Mouse (Mus musculus): ENCODE results near the gene Sim2. TPM values are rescaled to one million over a fixed set of nuclear protein-coding genes. Genes with fewer than 3 reads are reported as not detected.

Sim2 gene
- total RNA-seq, 2 experiments from 2014 or later, result 15.0 to 17.9 TPM

GRCm38 (mm10) chr16:94081596-94081995 lies 3.1 kb upstream of the Sim2 start:
- Histone ChIP-seq H3K4me3 (no peak overlapping the region), H3K27ac (no peak overlapping the region)
- TF ChIP-seq CTCF (IDR thresholded peaks at IDR 0.05), result no peak
- intact Hi-C loops (cut with DNase I), result no loop called here
- no peak for DNase-seq

DNA sequence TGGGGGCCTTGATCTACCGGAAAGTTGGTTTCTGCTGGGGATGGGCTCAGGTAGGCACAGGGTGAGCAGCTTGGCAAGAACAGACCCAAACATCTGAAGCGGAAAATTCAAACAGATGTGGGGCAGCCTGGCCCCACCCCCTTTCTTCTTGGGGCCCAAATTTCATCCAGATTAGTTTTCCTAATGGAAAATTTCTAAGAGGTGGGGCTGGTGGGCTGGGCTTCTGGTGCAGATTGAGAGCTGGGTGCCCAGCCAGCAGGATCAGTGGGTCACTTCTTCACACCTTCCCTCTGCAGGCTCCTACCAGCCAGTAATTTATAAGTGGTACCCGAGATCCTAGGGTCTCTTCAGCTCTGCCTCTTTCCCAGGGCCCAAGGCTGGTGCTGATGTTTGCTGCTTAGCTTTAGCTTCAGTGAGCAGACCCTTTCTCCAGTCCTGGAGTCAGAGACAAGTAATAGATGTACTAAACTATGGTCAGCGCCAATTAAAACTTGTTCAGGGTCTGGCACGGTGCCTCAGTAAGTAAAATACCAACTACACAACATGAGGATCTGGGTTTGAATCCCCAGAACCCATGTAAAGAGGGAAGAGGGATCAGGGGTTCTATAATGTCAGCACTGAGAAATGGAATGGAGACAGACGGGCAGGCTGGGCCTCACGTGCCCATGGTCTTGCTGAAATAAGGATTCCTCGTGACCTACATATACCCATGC lies 2.6 kb upstream of the Sim2 start:
- intact Hi-C loops (cut with DNase I), result no loop called here

DNA sequence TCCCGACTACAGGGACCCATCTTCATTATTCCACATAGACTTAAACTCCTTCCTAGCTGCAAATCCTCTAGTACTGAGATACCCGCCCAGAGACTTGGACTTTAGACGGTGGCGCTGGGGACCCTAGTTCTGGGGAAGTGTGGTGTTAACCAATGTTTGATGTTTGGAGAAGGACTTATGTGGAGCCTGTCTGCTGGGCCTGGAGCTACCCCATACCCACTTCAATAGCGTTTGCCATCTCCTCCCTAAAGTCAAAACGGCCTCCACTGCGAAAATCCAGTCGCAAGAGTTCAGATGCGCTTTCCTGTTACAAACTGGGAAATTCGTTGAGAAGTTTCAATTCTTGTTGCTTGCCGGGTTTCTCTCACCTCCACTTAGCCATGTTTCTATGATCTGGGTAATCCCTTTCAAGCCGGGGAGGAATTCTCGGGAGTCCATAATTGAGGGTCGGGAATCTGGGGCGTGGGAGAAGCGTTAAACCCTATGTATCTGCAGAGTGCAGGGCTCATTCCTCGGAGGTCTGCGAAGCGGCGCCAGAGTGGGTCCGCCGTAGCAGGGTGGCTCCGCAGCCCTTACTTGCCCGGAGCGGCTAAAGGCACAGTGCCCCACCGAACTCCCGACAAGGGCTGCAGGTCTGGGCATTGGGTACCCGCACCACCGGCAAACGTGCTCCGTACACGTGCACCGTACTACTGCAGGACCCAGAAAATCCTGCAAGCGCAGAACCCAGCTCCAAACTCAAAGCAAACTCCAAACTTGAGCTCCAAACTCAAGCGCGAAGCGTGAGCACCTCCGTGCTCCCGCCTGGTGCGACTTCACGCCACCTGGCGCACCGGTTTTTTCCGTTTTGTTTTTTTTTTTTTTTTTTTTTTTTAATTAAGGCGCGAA lies 1.5 kb upstream of the Sim2 start:
- TF ChIP-seq CTCF (IDR thresholded peaks at IDR 0.05), result no peak
- intact Hi-C loops (cut with DNase I), result no loop called here

More for the DNA sequence above, 2.6 kb upstream of the Sim2 start:
- H3K27ac ChIP-seq, result no peak overlapping the region
- no peak for TF ChIP-seq CTCF (IDR thresholded peaks at IDR 0.05)
- DNase-seq, result no peak
- no peak overlapping the region for H3K4me3 ChIP-seq

DNA sequence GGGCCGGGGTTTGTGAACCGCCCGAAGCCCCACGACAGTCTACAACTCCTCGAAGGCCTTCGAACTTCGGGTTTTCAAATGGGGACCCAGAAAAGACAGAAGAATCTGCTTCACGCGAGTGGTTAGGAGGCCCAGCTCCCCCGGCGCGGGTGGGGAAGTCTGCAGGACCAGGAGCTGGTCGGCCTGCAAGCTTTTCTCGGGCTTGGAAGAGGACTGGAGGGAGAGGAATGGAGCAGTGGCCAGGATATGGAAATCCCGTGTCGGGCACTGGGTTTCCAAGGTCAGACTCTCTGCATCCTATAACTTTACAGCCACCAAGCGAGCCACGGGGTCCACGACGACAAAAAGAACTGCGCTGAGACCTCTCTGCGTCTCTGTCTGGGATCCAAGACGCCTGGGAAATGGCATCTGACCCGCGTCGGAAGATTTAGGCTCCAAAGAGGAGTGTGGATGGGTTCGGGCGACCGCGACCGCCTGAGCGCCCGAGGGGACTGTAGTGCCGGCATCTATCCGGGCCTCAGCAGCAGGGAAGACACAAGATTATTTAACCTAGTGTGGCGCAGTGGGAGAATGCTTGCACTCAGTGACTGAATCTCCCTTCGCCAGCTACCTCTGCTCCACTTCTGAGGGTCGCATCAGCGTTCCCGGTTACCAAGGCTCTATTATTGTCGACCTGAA lies 744 bp upstream of the Sim2 start:
- DNase-seq, result no peak
- peak overlapping the region; percentile 84 for H3K4me3 ChIP-seq
- intact Hi-C loops (cut with DNase I), result loop anchor here (2.0 kb wide), 1 partner anchor 45 kb away; no protein-coding TSS in a partner anchor
- TF ChIP-seq CTCF (IDR thresholded peaks at IDR 0.05), result no peak
- no peak overlapping the region for H3K27ac ChIP-seq

More for the DNA sequence above, 1.5 kb upstream of the Sim2 start:
- DNase-seq, result no peak
- H3K27ac ChIP-seq, result no peak overlapping the region
- H3K4me3 ChIP-seq, result no peak overlapping the region

GRCm38 (mm10) chr16:94085603-94086285 lies 1.0 kb downstream of the Sim2 start:
- DNase-seq, result no peak
- peak overlapping the region; percentile 84 for H3K4me3 ChIP-seq
- no peak for TF ChIP-seq CTCF (IDR thresholded peaks at IDR 0.05)
- intact Hi-C loops (cut with DNase I), result loop anchor here (2.0 kb wide), 1 partner anchor 47 kb away; no protein-coding TSS in a partner anchor
- H3K27ac ChIP-seq, result peak overlapping the region; percentile 76

DNA sequence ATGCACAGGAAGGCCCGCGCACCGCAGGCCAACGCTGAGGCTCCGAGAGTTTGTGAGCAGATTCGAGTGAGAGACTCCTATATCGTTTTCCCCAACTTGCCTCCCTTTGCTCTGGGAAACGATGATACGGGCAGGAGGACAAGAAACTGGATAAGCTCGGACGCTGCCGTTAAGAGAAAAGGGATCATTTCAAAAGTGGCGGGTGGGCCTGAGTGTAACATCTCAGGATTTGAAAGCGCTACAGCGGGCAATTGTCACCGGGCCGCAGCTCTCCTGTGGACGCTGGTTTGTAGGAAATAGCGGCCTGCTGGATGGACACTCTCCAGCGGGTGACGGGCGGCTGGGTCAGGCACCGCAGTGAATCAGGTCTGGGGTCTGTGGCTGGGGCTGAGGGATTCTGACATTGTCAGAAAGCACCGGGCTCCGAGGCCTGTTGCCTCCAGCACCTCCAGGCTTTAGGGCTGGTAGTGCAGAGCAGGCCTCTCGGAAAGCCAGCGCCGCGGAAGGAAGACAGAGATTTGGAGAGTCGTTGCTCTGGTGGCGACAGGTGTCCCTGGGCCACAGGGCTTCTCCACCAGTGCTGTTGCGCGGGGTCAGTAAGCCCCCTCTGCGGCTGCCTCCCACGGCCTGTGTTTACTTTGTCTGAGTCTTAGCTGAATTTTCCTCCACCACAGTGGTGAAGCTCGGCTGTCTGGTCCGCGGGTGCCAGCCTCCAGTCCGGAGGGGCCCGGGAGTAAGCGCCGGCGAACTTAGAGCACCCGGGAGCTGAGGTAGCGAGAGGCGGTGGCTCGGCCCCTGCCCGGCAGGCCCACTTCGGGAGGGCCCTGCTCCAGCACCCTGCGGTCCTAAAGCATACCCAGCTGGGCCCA lies 2.2 kb downstream of the Sim2 start:
- no peak for TF ChIP-seq CTCF (IDR thresholded peaks at IDR 0.05)
- intact Hi-C loops (cut with DNase I), result no loop called here
- peak overlapping the region; percentile 85 for H3K27ac ChIP-seq
- DNase-seq, result peak; percentile 51
- H3K4me3 ChIP-seq, result peak overlapping the region; percentile 84

- peak overlapping the region; percentile 84 for H3K4me3 ChIP-seq
- no peak for TF ChIP-seq CTCF (IDR thresholded peaks at IDR 0.05)
- DNase-seq, result no peak
- peak overlapping the region; percentile 85 for H3K27ac ChIP-seq
- intact Hi-C loops (cut with DNase I), result no loop called here
Measured at GRCm38 (mm10) chr16:94087570-94088225, 3.0 kb downstream of the Sim2 start.

DNA sequence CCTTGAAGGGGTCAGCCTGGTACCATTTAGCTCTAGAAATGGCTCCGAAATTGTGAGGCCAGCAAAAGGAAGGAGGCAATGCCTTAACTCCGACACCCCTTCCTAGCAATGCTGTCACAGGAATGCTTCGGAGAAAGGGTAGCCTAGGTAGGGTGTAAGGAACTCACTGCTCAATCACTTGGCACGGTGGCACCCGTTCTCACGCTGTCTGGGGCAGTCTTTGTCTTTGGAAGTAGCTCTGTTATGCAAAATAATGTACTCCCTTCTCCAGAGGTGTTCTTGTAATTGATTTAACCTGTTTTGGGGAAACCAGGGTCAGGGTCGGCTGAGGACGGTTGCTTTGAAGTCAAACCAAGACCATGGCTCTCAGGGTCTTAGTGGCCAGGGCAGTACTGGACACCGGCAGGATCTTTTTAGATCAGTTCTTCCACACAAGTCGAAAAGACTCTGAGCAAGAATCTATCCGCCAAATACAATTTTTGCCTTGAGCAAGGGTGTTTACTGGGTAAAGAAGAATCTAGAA lies 3.6 kb downstream of the Sim2 start:
- Histone ChIP-seq H3K27ac (peak overlapping the region; percentile 85; the same call in 1 of the 2 replicates), H3K4me3 (peak overlapping the region; percentile 84)
- TF ChIP-seq CTCF (IDR thresholded peaks at IDR 0.05), result no peak
- no peak for DNase-seq
- intact Hi-C loops (cut with DNase I), result no loop called here

DNA sequence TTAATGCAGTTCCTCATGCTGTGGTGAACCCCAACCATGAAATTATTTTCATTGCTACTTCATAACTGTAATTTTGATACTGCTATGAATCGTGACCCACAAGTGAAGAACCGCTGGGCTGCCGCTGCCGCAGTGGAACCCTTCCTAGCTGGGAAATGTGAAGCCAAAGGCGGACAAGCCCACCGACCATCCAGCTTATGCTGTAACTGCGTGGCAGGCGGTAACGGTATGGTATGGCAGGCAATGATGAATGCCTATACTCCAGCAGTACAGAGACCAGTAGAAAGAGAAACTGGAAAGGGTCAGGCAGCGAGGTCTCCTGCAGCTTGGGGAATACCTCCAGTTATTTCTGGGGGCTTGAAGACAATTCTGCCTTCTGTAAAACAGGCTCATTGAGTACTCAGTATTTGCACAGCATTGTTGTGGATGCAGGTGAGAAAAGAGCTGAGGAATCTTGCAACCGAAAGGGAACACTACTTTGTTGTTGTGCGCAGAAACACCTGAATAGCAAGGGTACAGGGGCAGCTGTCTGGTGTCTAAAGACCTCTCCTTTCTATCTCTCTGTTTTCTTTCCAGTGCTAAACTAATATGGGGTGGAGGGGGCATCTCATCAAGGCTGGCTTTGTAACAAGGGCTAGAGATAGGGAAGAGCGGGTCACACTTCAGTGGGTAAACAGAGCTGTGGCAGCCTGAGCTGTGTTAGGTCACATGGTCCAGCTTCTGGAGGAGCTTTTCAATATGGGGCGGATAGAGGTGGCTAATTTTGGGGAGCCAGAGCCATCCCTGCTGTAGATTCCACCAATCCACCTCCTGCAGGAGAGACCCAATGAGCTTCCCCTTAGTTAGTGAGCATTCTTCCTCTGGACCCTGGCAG lies 4.3 kb downstream of the Sim2 start:
- TF ChIP-seq CTCF (IDR thresholded peaks at IDR 0.05), result no peak
- intact Hi-C loops (cut with DNase I), result no loop called here
- DNase-seq, result no peak
- Histone ChIP-seq H3K4me3 (no peak overlapping the region), H3K27ac (no peak overlapping the region)
